Mouse (Mus musculus): ENCODE data around the gene Rbp2.

Rbp2 gene

GRCm38 (mm10) chr9:98485815-98486214 lies at the start of gene Rbp2:
Rbp2 (plus strand) TSS chr9:98486115.
- DNase-seq = no peak

- no peak for DNase-seq
Measured at GRCm38 (mm10) chr9:98437819-98438218, 48.1 kb upstream of the Rbp2 start.

GRCm38 (mm10) chr9:98439091-98439490 lies 46.8 kb upstream of the Rbp2 start:
- no peak for DNase-seq

GRCm38 (mm10) chr9:98442638-98443037 lies 43.3 kb upstream of the Rbp2 start:
- no peak for DNase-seq

DNA sequence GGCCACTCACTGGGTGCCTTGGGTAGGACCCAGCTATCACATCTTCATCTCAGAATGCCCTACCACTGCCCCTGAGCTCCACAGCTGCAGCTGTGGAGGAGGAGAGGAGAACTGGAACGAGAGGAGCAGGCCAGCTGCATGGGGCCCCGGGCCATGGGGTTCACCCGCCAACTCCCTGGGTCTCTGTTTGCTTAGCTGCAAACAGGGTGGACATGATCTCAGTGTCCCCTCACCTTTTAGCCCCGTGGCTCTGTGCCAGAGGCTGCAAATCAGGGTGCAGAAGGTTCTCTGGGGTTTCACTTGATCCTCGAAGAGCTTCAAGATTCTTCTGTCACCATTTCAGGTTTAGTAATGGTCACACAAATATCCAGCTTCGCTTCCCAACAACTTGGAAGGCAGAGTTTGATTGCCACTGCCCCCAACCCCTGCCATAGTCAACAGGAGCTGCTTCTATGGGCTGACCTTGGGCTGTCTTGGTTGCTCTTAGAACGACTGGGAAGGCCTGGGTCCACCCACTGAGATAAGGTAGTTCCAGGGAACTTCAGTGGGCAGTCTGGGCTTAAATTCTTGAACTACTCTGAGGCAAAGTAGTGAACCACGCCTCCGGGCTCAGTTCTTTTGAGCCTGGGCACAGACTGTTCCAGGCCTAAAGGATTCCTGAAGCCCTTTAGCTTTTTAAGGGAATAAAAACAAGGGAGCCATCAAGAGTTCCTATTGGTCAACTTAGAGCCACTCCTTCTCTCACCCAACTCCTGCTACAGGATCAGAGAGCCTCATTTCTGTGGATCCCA lies 40.4 kb upstream of the Rbp2 start:
- DNase-seq = no peak

- no peak for DNase-seq
Measured at GRCm38 (mm10) chr9:98450976-98451375, 34.9 kb upstream of the Rbp2 start.

- DNase-seq = no peak
Measured at GRCm38 (mm10) chr9:98466709-98467108, 19.2 kb upstream of the Rbp2 start.

- DNase-seq = no peak
Measured at GRCm38 (mm10) chr9:98480172-98480749, 5.7 kb upstream of the Rbp2 start.

GRCm38 (mm10) chr9:98482256-98482655 lies 3.7 kb upstream of the Rbp2 start:
- DNase-seq = no peak

GRCm38 (mm10) chr9:98485020-98485419 lies 895 bp upstream of the Rbp2 start:
- DNase-seq = no peak

GRCm38 (mm10) chr9:98487273-98487672 lies 1.4 kb downstream of the Rbp2 start:
- no peak for DNase-seq

- no peak for DNase-seq
Measured at GRCm38 (mm10) chr9:98489532-98489931, 3.6 kb downstream of the Rbp2 start.

DNA sequence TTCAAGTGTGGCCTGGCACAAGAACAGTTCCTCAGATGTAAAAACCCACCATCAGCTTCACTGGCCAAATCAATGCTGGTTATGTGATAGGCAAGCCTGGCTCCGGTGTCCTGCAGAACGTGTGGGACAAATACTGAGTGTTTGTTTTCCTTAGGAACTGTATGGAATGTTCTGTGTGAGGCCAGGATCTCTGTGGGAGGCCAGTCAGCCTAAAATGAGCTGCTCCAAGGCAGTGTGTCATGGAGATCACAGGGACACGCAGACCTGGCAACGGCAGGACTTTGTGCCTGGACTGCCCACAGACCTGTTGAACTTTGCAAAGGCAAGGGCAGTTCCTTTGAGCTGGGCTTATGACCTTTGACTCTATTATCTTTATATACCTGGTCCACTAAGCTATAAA lies 4.2 kb downstream of the Rbp2 start:
- no peak for DNase-seq

- no peak for DNase-seq
Measured at GRCm38 (mm10) chr9:98491071-98491470, 5.2 kb downstream of the Rbp2 start.

DNA sequence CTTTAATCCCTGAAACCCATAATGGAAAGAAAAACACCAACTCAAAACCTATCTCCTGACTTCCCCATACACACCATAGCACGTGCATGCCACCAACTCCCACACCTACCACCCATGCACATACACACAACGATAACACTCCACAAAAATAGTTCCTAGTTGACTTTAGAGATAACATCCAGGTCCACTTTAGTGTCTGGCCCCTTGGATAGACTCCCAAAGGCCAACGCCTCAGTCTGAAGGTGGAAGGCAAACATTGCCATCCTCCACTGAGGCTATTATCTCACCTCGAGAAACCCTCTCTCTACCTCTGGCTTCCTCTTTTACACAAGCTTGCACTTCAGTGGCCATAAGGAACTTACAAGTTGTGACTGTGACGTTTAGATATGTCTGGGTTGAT lies 6.3 kb downstream of the Rbp2 start:
- DNase-seq = no peak

GRCm38 (mm10) chr9:98492821-98493220 lies 6.9 kb downstream of the Rbp2 start:
- DNase-seq = no peak

DNA sequence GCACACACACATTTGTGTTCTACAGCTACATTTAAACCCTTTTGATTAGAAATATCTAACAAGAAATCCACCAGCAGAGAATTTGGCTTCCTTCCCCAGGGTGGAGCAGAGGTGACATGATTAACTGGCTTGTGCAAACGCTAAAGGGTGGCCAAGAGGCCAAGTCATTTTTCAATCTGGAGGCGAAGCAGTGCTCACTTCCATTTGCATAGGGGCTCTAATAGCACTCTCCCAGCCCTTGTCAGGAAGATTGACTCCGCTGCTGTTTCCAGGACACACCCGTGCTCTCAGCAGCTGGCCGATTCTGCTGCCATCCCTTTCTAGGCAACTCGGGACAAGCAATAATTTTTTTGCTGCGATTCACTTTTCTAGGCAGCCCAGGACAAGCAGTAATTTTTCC lies 11.2 kb downstream of the Rbp2 start:
- no peak for DNase-seq

DNA sequence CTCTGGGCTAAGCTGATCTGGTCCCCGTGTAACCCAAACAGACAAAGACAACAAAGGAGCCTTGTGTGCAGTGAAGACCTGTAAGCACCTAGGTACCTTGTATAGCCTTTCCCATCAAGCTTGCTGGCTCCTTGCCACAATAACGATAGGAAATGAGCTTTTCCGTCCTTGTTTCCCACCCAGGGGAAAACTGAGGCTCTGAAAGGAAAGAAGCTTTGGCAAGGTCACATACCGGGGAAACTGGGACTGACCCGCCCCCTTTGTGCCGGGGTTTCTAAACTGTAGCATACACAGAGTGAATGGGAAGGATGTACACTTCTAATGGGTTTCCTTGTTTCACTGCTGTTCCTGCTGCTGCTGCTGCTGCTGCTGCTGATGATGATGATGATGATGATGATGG lies 12.1 kb downstream of the Rbp2 start:
- no peak for DNase-seq

- no peak for DNase-seq
Measured at GRCm38 (mm10) chr9:98498717-98499268, 12.9 kb downstream of the Rbp2 start.

- DNase-seq = no peak
Measured at GRCm38 (mm10) chr9:98499601-98500000, 13.7 kb downstream of the Rbp2 start.

GRCm38 (mm10) chr9:98507480-98507879 lies 21.6 kb downstream of the Rbp2 start:
- DNase-seq = no peak

GRCm38 (mm10) chr9:98510363-98511055 lies 24.6 kb downstream of the Rbp2 start:
- no peak for DNase-seq

DNA sequence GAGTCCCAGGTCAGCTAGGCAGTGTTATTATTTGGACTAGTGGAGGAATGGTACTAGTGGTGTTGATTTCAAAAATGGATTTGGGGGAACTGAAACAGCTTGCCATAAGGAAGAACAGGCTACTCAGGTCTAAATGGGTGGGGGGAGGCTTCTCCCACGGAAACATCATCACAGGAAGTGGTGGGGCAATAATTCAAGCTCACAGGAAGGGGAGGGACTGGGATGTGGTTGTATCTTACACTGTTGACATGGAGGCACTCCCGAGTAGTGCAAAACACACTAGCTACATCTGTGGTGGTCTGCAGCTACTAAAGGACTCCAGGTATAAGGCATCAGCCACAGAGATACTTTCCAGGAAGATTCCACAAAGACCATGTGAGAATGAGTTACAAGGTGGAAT lies 38.0 kb downstream of the Rbp2 start:
- DNase-seq = no peak

Measured in right cerebral cortex, adult 18-20 months (tissue).